Mouse (Mus musculus) megakaryocyte, embryonic 14.5 days (primary cell): ENCODE results near the gene Rtn4rl1. TPM values are rescaled to one million over a fixed set of nuclear protein-coding genes. Genes with fewer than 3 reads are reported as not detected.

ENCODE experiments used
- H3K27me3 ChIP-seq: replicated peaks from 2 replicates; pipeline ENCODE3; 2012; ENCODE audit warnings: inconsistent platforms
- H3K36me3 ChIP-seq: replicated peaks from 2 replicates; pipeline ENCODE3; 2012; ENCODE audit warnings: low read length, inconsistent platforms, mixed read lengths
- H3K4me1 ChIP-seq: 2 replicates; pipeline ENCODE4 v1.6.1; 2012; ENCODE audit warnings: inconsistent platforms
- H3K4me3 ChIP-seq: replicated peaks from 2 replicates; pipeline ENCODE3; 2012; ENCODE audit warnings: moderate library complexity, mild to moderate bottlenecking, inconsistent platforms
- H3K9me3 ChIP-seq: 2 replicates; pipeline ENCODE4 v1.6.1; 2012; ENCODE audit warnings: inconsistent platforms
- FLI1 ChIP-seq: IDR thresholded peaks from 2 replicates; pipeline ENCODE4 v1.6.1; 2012; ENCODE audit warnings: low read length, inconsistent platforms, mixed read lengths
- GATA1 ChIP-seq: IDR thresholded peaks from 3 replicates; pipeline ENCODE4 v1.6.1; 2012; ENCODE audit warnings: mixed read lengths, low read length, inconsistent platforms, borderline replicate concordance
- polyA plus RNA-seq: library from polyadenylated mRNA; stranded (reverse); fragments of >175 nt; gene quantifications from 2 replicates; pipeline ENCODE4 v1.2.3, GENCODE M21; 2012; ENCODE audit warnings: low replicate concordance; ENCODE audit not compliant: insufficient read depth

Rtn4rl1 gene
- polyA plus RNA-seq, 1 experiment, result 0.29 TPM

DNA sequence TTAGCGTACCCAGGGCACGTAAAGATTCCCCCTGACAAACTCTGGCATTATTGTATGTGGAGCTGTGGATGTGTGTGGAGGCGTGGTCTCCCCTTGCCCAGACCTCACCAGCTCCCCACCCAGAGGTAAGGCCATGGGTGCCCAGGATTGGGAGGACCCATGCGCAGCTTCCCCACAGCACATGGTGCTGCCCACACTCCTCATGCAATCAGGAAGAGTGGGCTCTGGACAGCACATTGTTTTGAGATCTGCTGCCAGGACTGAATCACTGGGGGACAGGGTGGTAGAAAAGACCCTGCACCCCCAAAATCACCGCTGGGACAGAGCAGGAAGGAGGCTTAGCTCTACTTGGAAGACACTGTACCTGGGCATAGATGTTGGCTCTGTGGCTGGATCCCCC, 9.0 kb upstream of the Rtn4rl1 start:
- TF ChIP-seq GATA1, result no peak
- no peak for TF ChIP-seq FLI1
- Histone ChIP-seq H3K36me3 (peaks cover 57% of the 10 kb centered on the region), H3K4me3 (no peak overlapping the region), H3K4me1 (peaks cover 17% of the 10 kb centered on the region), H3K9me3 (no peaks in the 10 kb centered on the region), H3K27me3 (no peaks in the 10 kb centered on the region)

GRCm38 (mm10) chr11:75184986-75185385, 8.6 kb upstream of the Rtn4rl1 start:
- Histone ChIP-seq H3K4me1 (peaks cover 18% of the 10 kb centered on the region), H3K27me3 (no peaks in the 10 kb centered on the region), H3K4me3 (no peak overlapping the region), H3K9me3 (no peaks in the 10 kb centered on the region), H3K36me3 (peaks cover 57% of the 10 kb centered on the region)
- TF ChIP-seq FLI1 (no peak), GATA1 (no peak)

DNA sequence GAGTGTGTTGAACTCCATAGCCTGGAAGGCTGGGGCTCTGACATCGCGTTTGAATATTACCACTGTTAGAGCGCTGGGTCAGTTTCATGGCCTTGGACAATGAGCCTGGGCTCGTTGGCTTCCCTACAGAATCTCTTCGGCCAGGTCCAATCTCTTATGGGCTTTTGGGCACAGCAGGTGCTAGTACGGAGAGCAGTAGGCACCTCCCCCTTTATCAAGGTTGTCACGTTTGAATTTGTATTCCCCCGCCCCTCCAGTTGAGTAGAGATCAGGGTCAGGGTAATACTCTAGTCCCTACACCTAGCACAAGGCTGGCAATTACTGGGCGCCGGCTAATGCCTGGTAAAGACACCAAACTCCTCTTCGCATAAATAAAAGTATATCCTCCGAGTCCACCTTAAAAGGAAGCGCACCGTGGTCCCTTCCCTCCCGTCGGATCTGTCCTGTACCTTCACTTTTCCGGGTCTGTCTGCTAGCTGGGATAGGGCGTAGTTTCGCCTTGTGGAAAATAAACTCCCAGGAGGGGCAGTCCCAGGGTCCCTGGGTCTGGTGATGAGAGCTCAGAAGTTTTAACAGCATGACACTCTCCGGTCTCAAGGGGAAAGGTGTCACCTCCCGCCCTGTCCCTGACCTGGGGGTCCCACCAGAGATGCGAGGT, 3.7 kb upstream of the Rtn4rl1 start:
- peaks cover 11% of the 10 kb centered on the region for H3K36me3 ChIP-seq
- peaks cover 37% of the 10 kb centered on the region for H3K27me3 ChIP-seq
- TF ChIP-seq GATA1 (no peak), FLI1 (no peak)
- H3K4me1 ChIP-seq, result peaks cover 65% of the 10 kb centered on the region
- peak overlapping the region; percentile 97 for H3K4me3 ChIP-seq
- H3K9me3 ChIP-seq, result no peaks in the 10 kb centered on the region

- H3K4me1 ChIP-seq, result peaks cover 70% of the 10 kb centered on the region
- no peaks in the 10 kb centered on the region for H3K9me3 ChIP-seq
- peaks cover 42% of the 10 kb centered on the region for H3K27me3 ChIP-seq
- TF ChIP-seq FLI1 (no peak), GATA1 (no peak)
- peaks cover 6% of the 10 kb centered on the region for H3K36me3 ChIP-seq
- peak overlapping the region; percentile 97 for H3K4me3 ChIP-seq
Observed at GRCm38 (mm10) chr11:75190371-75190724, 3.2 kb upstream of the Rtn4rl1 start.

DNA sequence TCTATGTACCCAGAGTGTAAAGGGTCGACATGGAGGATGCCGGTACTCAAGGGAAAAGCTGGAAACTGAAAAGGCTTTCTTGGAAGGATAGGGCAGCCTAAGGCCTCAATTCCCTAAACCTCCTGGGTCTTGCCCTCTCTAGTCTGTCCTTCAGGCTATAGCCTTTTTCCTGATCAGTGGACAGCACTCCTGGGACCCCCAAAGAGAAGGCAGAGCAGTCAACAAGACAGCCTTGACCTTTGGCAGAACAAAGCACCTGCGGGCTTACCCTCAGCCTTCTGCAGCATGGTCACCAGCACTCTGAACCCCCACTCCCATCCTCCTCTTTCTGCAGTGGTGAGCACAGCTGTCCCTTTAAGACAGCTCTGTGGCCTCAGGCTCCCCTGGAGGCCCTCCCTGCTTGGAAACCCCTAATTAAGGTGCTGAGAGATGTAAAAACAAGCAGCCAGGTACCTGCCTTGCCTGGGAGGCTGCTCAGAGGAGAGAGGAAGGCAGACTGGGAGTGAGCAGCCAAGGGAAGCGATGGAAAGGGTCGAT, 2.6 kb upstream of the Rtn4rl1 start, which contains the start of gene Dph1:
TSS of gene Dph1 (minus strand) at position 337 of the 537 bp plus-strand sequence.
- peaks cover 48% of the 10 kb centered on the region for H3K27me3 ChIP-seq
- peaks cover 76% of the 10 kb centered on the region for H3K4me1 ChIP-seq
- H3K36me3 ChIP-seq, result no peaks in the 10 kb centered on the region
- H3K4me3 ChIP-seq, result peak within 1 kb of the TSS; percentile 97
- TF ChIP-seq FLI1 (no peak), GATA1 (no peak)
- H3K9me3 ChIP-seq, result no peaks in the 10 kb centered on the region

- TF ChIP-seq FLI1, result no peak
- TF ChIP-seq GATA1, result no peak
- Histone ChIP-seq H3K4me1 (peaks cover 85% of the 10 kb centered on the region), H3K4me3 (no peak overlapping the region), H3K36me3 (no peaks in the 10 kb centered on the region), H3K9me3 (no peaks in the 10 kb centered on the region), H3K27me3 (peaks cover 53% of the 10 kb centered on the region)
Observed at GRCm38 (mm10) chr11:75191841-75192240, 1.7 kb upstream of the Rtn4rl1 start.

- Histone ChIP-seq H3K9me3 (no peaks in the 10 kb centered on the region), H3K4me3 (peak overlapping the region; percentile 91)
Observed at GRCm38 (mm10) chr11:75192336-75193214, 1.0 kb upstream of the Rtn4rl1 start.

GRCm38 (mm10) chr11:75194121-75194849, 702 bp downstream of the Rtn4rl1 start:
- TF ChIP-seq FLI1 (no peak), GATA1 (no peak)
- Histone ChIP-seq H3K9me3 (no peaks in the 10 kb centered on the region), H3K4me1 (peaks cover 95% of the 10 kb centered on the region), H3K27me3 (peaks cover 66% of the 10 kb centered on the region), H3K4me3 (peak overlapping the region; percentile 91), H3K36me3 (no peaks in the 10 kb centered on the region)

More at GRCm38 (mm10) chr11:75192336-75193214, 1.0 kb upstream of the Rtn4rl1 start:
- Histone ChIP-seq H3K4me1 (peaks cover 91% of the 10 kb centered on the region), H3K36me3 (no peaks in the 10 kb centered on the region), H3K27me3 (peaks cover 58% of the 10 kb centered on the region)
- TF ChIP-seq GATA1 (no peak), FLI1 (no peak)

- Histone ChIP-seq H3K9me3 (peaks cover 5% of the 10 kb centered on the region; the same call in 1 of the 2 replicates), H3K4me3 (peak overlapping the region; percentile 91), H3K27me3 (peaks cover 72% of the 10 kb centered on the region), H3K36me3 (no peaks in the 10 kb centered on the region), H3K4me1 (peaks cover 95% of the 10 kb centered on the region)
- TF ChIP-seq GATA1, result no peak
- TF ChIP-seq FLI1, result no peak
Observed at GRCm38 (mm10) chr11:75194850-75195461, 1.4 kb downstream of the Rtn4rl1 start.
